Mouse (Mus musculus) heart, adult 2 months (tissue): ENCODE data around the gene Map2k2.

Source experiments
- CTCF ChIP-seq: fragments of 200-600 bp; IDR thresholded peaks from 2 replicates; pipeline ENCODE4 v1.8.1; 2022; ENCODE audit warnings: antibody characterized with exemption, mild to moderate bottlenecking, moderate library complexity
- EP300 ChIP-seq: fragments of 200-500 bp; IDR thresholded peaks from 2 replicates; pipeline ENCODE4 v1.6.1; 2011; ENCODE audit warnings: low read depth, low read length, control low read depth; ENCODE audit not compliant: insufficient read depth

DNA sequence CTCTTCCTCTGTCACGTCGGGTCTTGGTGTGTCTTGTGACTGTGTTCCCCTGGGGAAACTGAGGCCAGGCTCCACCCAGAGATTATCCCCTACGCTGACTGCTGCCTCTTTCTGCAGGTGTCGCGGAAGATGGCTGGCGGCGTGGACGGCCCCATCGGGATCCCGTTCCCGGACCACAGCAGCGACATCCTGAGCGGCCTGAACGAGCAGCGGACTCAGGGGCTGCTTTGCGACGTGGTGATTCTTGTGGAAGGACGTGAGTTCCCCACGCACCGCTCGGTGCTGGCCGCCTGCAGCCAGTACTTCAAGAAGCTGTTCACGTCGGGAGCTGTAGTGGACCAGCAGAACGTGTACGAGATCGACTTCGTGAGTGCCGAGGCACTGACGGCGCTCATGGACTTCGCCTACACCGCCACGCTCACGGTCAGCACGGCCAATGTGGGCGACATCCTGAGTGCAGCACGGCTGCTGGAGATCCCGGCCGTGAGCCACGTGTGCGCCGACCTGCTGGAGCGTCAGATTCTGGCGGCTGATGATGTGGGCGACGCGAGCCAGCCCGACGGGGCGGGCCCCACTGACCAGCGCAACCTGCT, 38.2 kb downstream of the Map2k2 start:
- TF ChIP-seq CTCF: no peak
- TF ChIP-seq EP300: no peak
